Mouse (Mus musculus): ENCODE results near the gene Cenpo.

- TF ChIP-seq CTCF (IDR thresholded peaks at IDR 0.05 in 2 of 3, conservative IDR thresholded peaks at IDR 0.05 in 1 of 3; ENCODE audit: control insufficient read depth in 1 of 3, insufficient read depth in 1 of 3, low read depth in 2 of 3, low read length in 3 of 3, poor library complexity in 1 of 3, severe bottlenecking in 1 of 3) (no peak), USF1 (IDR thresholded peaks at IDR 0.05; ENCODE audit: low read depth, low read length) (no peak), SIN3A (IDR thresholded peaks at IDR 0.05; ENCODE audit: low read length) (no peak), SMC3 (IDR thresholded peaks at IDR 0.05; ENCODE audit: low read depth, low read length) (no peak)
Measured at GRCm38 (mm10) chr12:4184648-4185047, 49.4 kb downstream of the Cenpo start.

Data from MEL (cell line).